Mouse (Mus musculus) G1E (cell line): ENCODE measurements around the gene Trim2.

Source experiments
- CTCF ChIP-seq: IDR thresholded peaks from 2 replicates; pipeline ENCODE4 v1.5.1; 2012; ENCODE audit warnings: low read depth, low read length, inconsistent platforms, mixed read lengths
- GATA1 ChIP-seq: IDR thresholded peaks from 2 replicates; pipeline ENCODE4 v1.6.1; 2012; ENCODE audit warnings: borderline replicate concordance, low read length, inconsistent platforms, mixed read lengths

DNA sequence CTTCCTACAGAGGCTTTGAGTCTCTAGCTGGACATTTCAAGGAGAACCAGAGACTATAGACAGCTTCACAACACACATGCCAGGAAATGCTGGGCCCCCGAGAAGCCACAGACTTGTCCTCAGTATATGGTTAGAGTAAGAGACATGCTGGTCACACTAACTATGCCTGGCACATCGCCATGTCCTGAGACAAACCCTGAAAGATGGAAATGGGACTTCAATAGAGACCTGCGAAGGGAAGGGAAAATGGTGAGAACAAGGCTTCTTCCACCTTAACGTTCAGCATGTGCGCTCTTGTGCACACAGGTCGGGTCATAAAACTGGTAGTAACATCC lies 38.9 kb upstream of the Trim2 start:
- TF ChIP-seq CTCF (no peak), GATA1 (no peak)
